Mouse (Mus musculus) midbrain, embryonic 16.5 days (tissue): Measurements from ENCODE around the gene Tmtc2. TPM values are rescaled to one million over a fixed set of nuclear protein-coding genes. Genes with fewer than 3 reads are reported as not detected.
"Not testable (repeated sequence)": the region's sequence is repeated elsewhere in the genome, so short reads cannot be mapped to it uniquely, and the experiment has no call there.

Experiments used
- ATAC-seq: fragments of 200-750 bp; cut with Nextera tagmentation; 2 replicates; pipeline ENCODE4 v1.8.0; 2017; ENCODE audit warnings: moderate TSS enrichment
- H3K27ac ChIP-seq: fragments of 300-500 bp; sonication (generic); 2 replicates; pipeline ENCODE4 v1.5.1; 2014; ENCODE audit warnings: mild to moderate bottlenecking, low read length, mixed read lengths
- H3K27me3 ChIP-seq: fragments of 300-500 bp; sonication (generic); 2 replicates; pipeline ENCODE4 v1.6.1; 2014; ENCODE audit warnings: low read depth, low read length, mixed read lengths; ENCODE audit not compliant: control insufficient read depth, insufficient read depth
- H3K36me3 ChIP-seq: fragments of 300-500 bp; sonication (generic); 2 replicates; pipeline ENCODE4 v1.6.1; 2014; ENCODE audit warnings: mild to moderate bottlenecking, low read length, moderate library complexity, mixed read lengths; ENCODE audit not compliant: control insufficient read depth, insufficient read depth
- H3K4me1 ChIP-seq: fragments of 300-500 bp; sonication (generic); 2 replicates; pipeline ENCODE4 v1.6.1; 2014; ENCODE audit warnings: mild to moderate bottlenecking, low read length, mixed read lengths; ENCODE audit not compliant: control insufficient read depth, insufficient read depth
- H3K4me2 ChIP-seq: fragments of 300-500 bp; sonication (generic); 2 replicates; pipeline ENCODE4 v1.6.1; 2014; ENCODE audit warnings: mild to moderate bottlenecking, low read length, mixed read lengths
- H3K4me3 ChIP-seq: fragments of 300-500 bp; sonication (generic); 2 replicates; pipeline ENCODE4 v1.5.1; 2014; ENCODE audit warnings: low read depth, mild to moderate bottlenecking, low read length, moderate library complexity, mixed read lengths
- H3K9ac ChIP-seq: fragments of 300-500 bp; sonication (generic); 2 replicates; pipeline ENCODE4 v1.6.1; 2014; ENCODE audit warnings: low read depth, low read length, mixed read lengths
- H3K9me3 ChIP-seq: fragments of 300-500 bp; sonication (generic); replicated peaks from 2 replicates; pipeline ENCODE4 v1.6.1; 2014; ENCODE audit warnings: mild to moderate bottlenecking, low read length, mixed read lengths; ENCODE audit not compliant: control insufficient read depth, poor library complexity, severe bottlenecking
- WGBS: fragments of 180-500 bp; shearing (Covaris S2); extraction: QIAGEN DNeasy Blood & Tissue Kit; methylation state at CpG from one replicate; pipeline ENCODE4 v1.1.7; 2014; 5-methylcytosine and 5-hydroxymethylcytosine counted together
- polyA plus RNA-seq: library from polyadenylated mRNA; unstranded; fragments of >200 nt; fragmentation: Nextera tagmentation; extraction: Ambion mirVana; gene quantifications from 2 replicates; pipeline ENCODE4 v1.2.1, GENCODE M21; 2015

Tmtc2 gene
- polyA plus RNA-seq, 1 experiment from 2014 or later = 6.4 TPM

DNA sequence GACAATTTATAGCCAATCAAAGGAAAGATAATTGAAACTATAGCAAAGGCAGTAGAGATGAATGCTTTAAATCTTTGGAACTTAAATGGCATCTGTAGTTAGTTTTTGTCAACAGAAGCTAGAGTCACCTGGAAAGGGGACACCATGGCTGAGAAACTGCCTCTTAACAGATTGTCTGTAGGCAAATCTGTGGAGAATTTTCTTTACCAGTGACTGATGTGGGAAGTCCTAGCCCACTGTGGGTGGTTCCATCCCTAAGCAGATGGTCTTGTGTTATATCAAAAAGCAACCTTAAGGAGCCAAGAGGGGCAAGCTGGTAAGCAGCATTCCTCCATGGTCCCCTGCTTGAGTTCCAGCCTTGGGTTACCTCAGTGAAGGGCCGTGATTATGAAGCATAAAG is 281.3 kb downstream of the Tmtc2 start:
- WGBS = 97% methylated on average over 1 of the region's 1 CpGs
- Histone ChIP-seq H3K27ac (no peak overlapping the region), H3K4me2 (no peak overlapping the region), H3K4me1 (no peaks in the 10 kb centered on the region), H3K4me3 (no peak overlapping the region), H3K27me3 (no peaks in the 10 kb centered on the region), H3K36me3 (no peaks in the 10 kb centered on the region), H3K9me3 (no peaks in the 10 kb centered on the region), H3K9ac (no peak overlapping the region)
- no peak for ATAC-seq

DNA sequence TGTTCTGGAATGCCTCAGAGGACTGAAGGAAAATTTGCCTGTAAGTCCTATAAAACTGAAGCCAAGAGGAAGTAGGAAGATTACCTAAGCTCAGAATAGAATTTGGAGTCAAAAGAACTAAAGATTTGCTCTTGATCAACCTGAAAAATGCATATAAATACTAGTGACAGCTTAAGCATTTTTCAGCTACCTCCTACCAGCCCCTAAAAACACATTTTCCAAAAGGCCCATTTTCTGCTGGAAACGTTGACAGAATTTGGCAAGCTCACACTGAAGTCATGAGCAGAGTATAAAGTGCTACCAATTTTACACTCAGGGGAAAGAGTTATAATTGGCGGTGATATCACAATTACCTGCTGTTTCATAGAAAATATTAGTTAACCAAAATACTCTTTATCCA is 285.8 kb downstream of the Tmtc2 start:
- 52% methylated on average over 2 of the region's 2 CpGs for WGBS
- no peak overlapping the region for H3K27ac ChIP-seq
- ATAC-seq = no peak

DNA sequence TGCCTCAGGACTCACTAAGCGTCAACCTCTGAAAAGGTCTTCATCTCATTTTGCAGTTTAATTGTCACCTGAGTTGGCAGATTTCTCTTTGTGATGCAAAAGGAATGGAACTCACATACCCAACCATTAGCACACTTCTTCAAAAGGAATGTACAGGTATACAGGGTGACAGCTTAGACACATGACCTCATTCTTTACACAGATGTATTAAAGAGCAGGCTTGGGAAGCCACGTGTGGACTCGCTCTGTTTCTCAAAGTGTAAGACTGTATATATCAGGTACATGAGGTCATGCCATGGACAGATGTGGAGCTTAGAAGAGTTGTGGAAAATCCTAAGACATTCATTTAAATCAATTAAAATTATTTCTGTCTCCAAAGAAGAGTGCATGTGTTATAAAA is 286.7 kb downstream of the Tmtc2 start:
- Histone ChIP-seq H3K4me2 (no peak overlapping the region), H3K9me3 (no peaks in the 10 kb centered on the region), H3K4me1 (no peaks in the 10 kb centered on the region), H3K4me3 (no peak overlapping the region), H3K27ac (no peak overlapping the region), H3K27me3 (no peaks in the 10 kb centered on the region), H3K36me3 (no peaks in the 10 kb centered on the region), H3K9ac (no peak overlapping the region)
- 83% methylated on average over 3 of the region's 3 CpGs for WGBS
- peak; percentile 54; the same call in 1 of the 2 replicates for ATAC-seq

More for the DNA sequence above, 285.8 kb downstream of the Tmtc2 start:
- Histone ChIP-seq H3K4me1 (no peaks in the 10 kb centered on the region), H3K4me3 (no peak overlapping the region), H3K9ac (no peak overlapping the region), H3K4me2 (no peak overlapping the region), H3K27me3 (no peaks in the 10 kb centered on the region), H3K9me3 (no peaks in the 10 kb centered on the region), H3K36me3 (no peaks in the 10 kb centered on the region)

DNA sequence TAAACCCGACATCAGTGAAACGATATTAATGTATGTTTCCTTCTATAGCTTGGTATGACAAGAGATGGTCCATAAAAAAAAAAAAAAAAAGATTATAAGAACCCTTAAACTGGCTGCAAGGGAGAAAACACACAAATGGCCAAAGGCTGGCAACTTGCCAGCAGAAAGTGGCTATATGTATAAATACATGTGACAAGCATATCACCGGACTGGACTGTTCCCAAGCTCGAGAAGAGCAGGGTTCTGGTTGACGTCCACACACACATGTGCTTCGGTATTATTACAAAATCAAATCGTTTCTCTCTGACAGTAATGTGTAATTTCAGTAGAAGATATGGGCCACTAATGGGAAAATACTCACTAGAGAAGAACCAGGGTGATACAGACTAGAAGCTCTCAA is 287.2 kb downstream of the Tmtc2 start:
- no peaks in the 10 kb centered on the region for H3K4me1 ChIP-seq
- 78% methylated on average over 7 of the region's 7 CpGs for WGBS
- no peak overlapping the region for H3K9ac ChIP-seq
- no peak overlapping the region for H3K27ac ChIP-seq
- ATAC-seq = no peak
- no peak overlapping the region for H3K4me3 ChIP-seq
- no peaks in the 10 kb centered on the region for H3K36me3 ChIP-seq
- no peak overlapping the region for H3K4me2 ChIP-seq
- H3K9me3 ChIP-seq = no peaks in the 10 kb centered on the region
- no peaks in the 10 kb centered on the region for H3K27me3 ChIP-seq

DNA sequence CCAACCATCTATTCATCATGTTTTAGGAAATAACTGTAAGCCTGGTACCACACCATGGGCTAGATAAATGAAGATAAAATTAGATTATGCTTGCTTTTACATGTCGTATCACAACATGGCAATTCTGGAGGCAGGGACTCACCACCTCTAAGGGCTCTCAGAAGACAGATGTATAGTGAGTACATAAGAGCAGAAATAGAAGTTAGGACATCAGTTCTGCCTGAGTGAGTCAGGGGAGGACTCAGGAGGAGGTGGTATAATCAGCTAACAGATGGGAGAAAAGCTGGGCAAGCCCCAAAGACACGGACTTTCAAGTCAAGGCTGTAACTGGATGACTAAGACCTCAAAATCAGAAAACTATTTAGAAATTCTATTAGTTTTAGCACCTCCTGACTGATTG is 288.0 kb downstream of the Tmtc2 start:
- Histone ChIP-seq H3K9ac (no peak overlapping the region), H3K27me3 (no peaks in the 10 kb centered on the region), H3K4me2 (no peak overlapping the region), H3K9me3 (no peaks in the 10 kb centered on the region), H3K27ac (no peak overlapping the region), H3K4me3 (no peak overlapping the region), H3K36me3 (no peaks in the 10 kb centered on the region), H3K4me1 (no peaks in the 10 kb centered on the region)
- no peak for ATAC-seq
- WGBS = 69% methylated on average over 2 of the region's 2 CpGs

DNA sequence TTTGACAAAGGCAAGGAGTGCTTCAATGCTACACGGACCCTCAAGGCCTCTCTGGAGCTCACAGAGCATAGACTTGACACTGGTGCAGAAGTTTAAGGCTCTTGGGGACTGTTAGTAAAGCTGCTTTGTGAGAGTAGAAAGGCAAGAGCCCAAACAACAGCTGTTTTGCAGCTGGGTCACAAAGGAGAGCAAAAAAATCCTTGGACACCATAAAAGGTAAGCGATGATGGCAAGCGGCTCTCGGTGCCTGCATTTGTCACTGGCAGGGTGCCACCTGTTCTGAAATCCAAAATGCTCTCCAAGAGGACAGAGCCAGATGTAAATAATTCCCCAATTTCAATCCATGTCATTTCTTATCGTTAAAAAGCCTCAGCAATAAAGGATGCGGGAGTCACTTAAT is 290.1 kb downstream of the Tmtc2 start:
- Histone ChIP-seq H3K4me3 (no peak overlapping the region), H3K36me3 (no peaks in the 10 kb centered on the region), H3K4me2 (no peak overlapping the region), H3K27ac (no peak overlapping the region), H3K9ac (no peak overlapping the region), H3K9me3 (no peaks in the 10 kb centered on the region), H3K27me3 (no peaks in the 10 kb centered on the region), H3K4me1 (no peaks in the 10 kb centered on the region)
- WGBS = 72% methylated on average over 6 of the region's 6 CpGs
- ATAC-seq = no peak

DNA sequence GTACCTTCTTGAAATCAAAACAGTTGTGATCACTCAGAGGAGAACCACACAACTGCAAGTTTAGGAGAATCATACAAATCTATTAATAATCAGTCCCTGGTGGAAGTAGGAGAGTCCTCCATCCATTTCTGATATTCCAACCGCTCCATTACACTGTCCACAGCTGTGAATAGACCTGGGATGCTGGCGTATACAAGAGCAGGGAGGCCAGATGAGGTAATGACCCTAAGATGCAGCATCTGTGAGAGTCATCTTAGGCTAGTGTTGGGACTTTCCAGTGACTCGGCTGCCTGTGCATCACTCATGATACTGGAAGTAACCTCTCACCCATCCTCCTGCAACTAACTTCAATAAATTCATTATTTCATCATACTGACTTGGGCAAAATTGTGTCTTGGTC is 293.3 kb downstream of the Tmtc2 start:
- Histone ChIP-seq H3K4me1 (no peaks in the 10 kb centered on the region), H3K4me2 (no peak overlapping the region), H3K4me3 (no peak overlapping the region), H3K9me3 (no peaks in the 10 kb centered on the region), H3K36me3 (no peaks in the 10 kb centered on the region), H3K27me3 (no peaks in the 10 kb centered on the region), H3K27ac (no peak overlapping the region), H3K9ac (no peak overlapping the region)
- WGBS = 95% methylated on average over 3 of the region's 3 CpGs
- no peak for ATAC-seq

DNA sequence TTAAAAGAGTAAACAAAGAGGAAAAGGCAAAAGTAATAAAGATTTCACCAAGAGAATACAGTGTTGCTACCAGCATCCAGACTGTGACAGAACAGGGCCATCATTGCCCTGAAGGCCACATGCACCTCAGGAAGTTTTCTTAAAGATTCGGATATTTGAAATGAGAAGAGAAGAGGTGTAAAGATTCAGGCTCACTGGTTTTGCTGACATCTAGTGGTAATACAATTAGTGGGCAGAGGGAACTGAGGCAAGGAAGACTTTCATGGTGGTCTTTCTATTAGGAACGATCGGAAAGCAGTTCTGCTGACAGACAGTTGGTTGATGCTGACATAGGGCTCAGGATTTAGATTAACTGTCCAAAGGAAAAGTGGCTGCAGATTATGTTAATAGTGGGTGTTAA is 314.2 kb downstream of the Tmtc2 start:
- no peaks in the 10 kb centered on the region for H3K9me3 ChIP-seq
- WGBS = 42% methylated on average over 3 of the region's 3 CpGs
- no peak overlapping the region for H3K4me3 ChIP-seq
- no peak overlapping the region for H3K9ac ChIP-seq
- H3K4me2 ChIP-seq = no peak overlapping the region
- no peak overlapping the region for H3K27ac ChIP-seq
- no peaks in the 10 kb centered on the region for H3K36me3 ChIP-seq
- no peak for ATAC-seq
- H3K4me1 ChIP-seq = no peaks in the 10 kb centered on the region
- H3K27me3 ChIP-seq = no peaks in the 10 kb centered on the region

DNA sequence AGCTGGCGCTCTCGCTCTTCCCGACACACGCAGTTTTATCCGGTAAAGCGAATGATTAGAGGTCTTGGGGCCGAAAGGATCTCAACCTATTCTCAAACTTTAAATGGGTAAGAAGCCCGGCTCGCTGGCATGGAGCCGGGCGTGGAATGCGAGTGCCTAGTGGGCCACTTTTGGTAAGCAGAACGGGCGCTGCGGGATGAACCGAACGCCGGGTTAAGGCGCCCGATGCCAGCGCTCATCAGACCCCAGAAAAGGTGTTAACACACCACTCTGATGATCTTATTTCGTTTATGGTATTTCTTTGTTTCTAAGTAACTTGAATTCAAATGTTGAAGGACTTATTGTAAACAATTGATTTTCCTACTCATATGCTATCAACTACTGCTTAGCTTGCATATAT is 336.0 kb downstream of the Tmtc2 start:
- not testable (repeated sequence) for ATAC-seq, H3K27ac ChIP-seq, H3K36me3 ChIP-seq, H3K4me1 ChIP-seq, H3K9ac ChIP-seq, H3K4me2 ChIP-seq, H3K4me3 ChIP-seq, H3K9me3 ChIP-seq, H3K27me3 ChIP-seq
- WGBS = 89% methylated on average over 22 of the region's 22 CpGs

DNA sequence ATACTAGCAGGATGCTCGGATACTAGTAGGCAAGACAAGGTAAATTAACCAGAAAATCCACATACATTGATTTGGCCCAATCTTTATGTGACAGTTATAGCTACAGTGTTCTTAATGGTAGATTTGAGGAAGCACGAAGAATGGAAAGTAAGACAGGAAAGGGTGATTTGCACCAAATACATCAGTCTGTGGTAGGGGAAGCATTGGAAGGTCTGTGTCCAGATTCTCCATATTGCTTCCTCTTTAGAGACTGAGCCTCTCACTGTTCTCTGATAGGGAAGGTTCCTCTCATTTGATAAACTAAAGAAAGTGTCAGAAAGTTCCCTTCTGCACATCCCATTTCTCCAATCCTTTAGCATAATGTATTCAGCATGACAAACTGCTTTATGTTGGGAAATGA is 341.4 kb downstream of the Tmtc2 start:
- Histone ChIP-seq H3K27ac (no peak overlapping the region), H3K9ac (no peak overlapping the region), H3K4me1 (no peaks in the 10 kb centered on the region), H3K27me3 (no peaks in the 10 kb centered on the region), H3K4me3 (no peak overlapping the region), H3K36me3 (no peaks in the 10 kb centered on the region; the same call in 1 of the 2 replicates), H3K9me3 (no peaks in the 10 kb centered on the region), H3K4me2 (no peak overlapping the region)
- ATAC-seq = no peak
- WGBS = 98% methylated on average over 2 of the region's 2 CpGs
